Mouse (Mus musculus) mature B cell (primary cell): Measurements from ENCODE around the gene Sos2.

Experiments
- in situ Hi-C: fragments of 300-500 bp; cut with MboI; formaldehyde crosslinking; loops from 2 replicates; pipeline ENCODE4 v1.14.3; 2019

Gene Sos2

GRCm38 (mm10) chr12:69681566-69682061, at the start of gene Sos2:
Sos2 (minus strand) TSS chr12:69681852.
- in situ Hi-C loops: no loop called here

DNA sequence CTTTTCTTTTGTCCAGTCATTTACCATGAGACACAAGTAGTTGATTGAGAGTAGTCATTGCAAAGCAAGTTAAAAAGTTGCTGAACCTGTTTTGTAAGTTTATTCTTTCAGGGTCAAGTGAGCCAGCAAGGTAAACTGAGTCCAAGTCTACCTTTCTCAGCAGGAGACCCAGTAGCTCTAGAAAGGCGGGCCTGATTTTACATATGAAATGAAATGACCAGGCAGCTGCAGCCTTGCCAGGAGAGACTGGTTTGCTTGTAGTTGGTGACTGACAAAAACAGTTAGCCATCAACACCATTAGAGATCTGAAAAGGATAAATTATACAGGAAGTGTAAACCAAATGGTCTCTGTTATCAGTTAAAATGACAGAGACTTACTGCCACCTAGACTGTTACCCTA, 48.7 kb upstream of the Sos2 start:
- in situ Hi-C loops: no loop called here

DNA sequence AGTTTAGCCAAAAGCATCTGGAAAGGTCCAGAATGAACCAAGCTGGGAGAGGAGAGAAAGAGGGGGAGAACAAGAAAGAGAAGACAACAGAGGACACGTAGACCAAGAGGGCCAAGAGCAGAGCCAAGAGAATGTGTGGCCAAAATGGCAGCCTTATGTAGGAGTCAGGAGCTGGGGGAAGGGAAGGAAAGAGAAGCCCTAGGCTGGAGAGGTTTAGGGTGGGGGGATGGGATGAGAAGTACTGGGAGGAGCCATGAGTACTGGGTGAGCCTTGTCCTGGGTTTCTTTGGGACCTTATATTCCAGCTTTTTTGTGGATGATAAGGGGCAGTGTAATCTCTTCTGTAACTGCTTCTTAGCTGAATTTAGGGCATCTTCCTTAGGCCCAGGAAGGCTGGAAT, 47.6 kb upstream of the Sos2 start:
- in situ Hi-C loops: no loop called here

DNA sequence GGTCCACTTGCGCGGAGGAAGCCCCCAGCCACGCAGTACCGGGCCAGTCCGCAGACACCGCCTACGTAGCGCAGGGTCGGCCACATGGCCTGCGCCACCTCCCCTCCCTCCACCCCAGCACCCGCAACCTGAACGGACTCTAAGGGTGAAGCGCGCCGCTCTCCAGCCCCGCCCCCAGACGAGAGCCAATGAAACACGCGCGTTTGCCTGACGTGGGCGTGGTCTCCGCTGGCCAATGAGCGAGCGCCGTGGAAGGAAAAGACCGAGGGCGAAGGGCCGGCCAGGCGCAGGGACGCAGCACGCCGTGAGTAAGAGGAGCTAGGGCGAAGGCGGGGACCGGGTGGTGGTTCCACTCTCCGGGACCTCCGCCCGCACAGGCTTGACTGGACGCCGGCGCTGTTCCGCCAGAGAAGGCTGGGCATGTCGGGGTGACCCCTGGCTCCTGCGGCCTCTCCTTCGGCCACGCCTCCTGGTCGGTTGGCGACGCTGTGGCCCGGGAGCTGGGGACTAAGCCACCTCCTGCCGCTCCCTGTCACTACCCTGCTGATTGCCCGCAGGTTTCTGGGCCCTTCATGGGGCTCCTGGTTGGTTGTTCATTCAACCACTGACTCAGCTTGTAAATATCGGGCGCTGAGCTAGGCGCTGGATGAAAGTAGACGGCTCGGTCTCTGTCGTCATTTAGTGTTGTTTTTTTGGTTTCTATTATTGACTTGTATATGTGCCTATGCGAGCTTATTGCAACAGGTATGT, 43.2 kb upstream of the Sos2 start, which contains the start of the genes L2hgdh and Atp5s:
L2hgdh (minus strand) TSS at position 163 of the 750 bp plus-strand sequence.
Atp5s (plus strand) TSS at position 240 of the 750 bp plus-strand sequence.
- in situ Hi-C loops: no loop called here

GRCm38 (mm10) chr12:69724018-69724710, 42.5 kb upstream of the Sos2 start:
- in situ Hi-C loops: no loop called here

GRCm38 (mm10) chr12:69723376-69723775, 41.7 kb upstream of the Sos2 start:
- in situ Hi-C loops: no loop called here

GRCm38 (mm10) chr12:69722857-69723256, 41.2 kb upstream of the Sos2 start:
- in situ Hi-C loops: no loop called here

GRCm38 (mm10) chr12:69713628-69714027, 32.0 kb upstream of the Sos2 start:
- in situ Hi-C loops: no loop called here

- in situ Hi-C loops: no loop called here
These were observed 23.3 kb upstream of the Sos2 start for GRCm38 (mm10) chr12:69704799-69705458.

DNA sequence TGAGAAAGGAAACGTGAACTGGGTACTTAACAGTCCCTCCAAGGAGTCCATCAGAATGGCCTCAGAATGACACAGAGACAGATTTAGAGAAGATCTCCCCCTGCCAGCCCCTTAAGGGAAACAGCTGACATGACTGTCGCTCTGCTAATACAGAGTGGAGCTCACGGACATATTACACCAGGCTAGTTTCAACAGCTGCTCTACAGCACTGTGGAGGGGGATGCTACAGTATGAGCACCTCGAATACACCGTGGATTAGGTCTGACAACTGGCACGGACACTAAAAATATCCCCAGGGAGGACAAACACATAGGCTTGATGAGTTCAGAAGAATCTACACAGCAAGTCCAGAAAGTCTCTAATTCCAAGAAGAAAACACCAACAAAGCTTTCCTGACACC, 16.7 kb upstream of the Sos2 start:
- in situ Hi-C loops: no loop called here

GRCm38 (mm10) chr12:69696746-69697145, 15.1 kb upstream of the Sos2 start:
- in situ Hi-C loops: no loop called here

DNA sequence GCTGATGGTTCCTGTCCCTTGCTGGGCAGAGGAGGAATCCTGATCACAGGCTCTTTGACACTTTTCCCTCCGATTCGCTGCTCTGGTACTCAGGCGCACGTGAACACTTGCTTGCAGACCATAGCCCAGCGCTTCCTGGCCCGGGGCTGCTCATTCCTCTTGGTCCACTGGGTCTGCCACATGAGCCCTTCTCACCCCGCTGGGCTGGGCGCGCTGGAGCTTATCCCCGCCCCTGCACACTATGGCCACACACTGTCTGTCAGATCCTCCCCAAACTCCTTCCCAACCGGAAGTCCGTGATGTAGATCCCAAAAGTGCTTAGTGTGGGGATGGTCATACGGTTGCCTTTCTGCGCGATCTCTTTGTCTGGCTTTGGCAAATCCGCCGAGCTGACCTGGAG, 11.8 kb upstream of the Sos2 start:
- in situ Hi-C loops: no loop called here

DNA sequence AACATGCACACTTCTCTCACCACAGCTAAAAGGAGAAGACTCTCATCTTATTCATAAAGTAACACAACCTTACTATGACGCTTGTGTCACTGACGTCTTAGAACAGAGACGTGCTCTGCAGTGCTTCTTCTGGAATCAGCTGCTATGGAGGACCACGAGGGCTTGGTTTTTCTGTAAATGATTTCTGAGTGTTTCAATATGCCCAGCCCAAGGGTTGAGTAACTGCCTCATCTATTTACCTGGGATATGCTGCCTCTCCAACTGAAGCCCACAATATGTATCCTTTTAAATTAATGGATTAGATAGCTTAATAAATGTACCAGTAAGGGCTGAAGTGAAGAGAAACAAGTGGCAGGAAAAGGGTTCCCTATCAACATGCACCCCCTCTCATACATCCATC, 9.1 kb upstream of the Sos2 start:
- in situ Hi-C loops: no loop called here

DNA sequence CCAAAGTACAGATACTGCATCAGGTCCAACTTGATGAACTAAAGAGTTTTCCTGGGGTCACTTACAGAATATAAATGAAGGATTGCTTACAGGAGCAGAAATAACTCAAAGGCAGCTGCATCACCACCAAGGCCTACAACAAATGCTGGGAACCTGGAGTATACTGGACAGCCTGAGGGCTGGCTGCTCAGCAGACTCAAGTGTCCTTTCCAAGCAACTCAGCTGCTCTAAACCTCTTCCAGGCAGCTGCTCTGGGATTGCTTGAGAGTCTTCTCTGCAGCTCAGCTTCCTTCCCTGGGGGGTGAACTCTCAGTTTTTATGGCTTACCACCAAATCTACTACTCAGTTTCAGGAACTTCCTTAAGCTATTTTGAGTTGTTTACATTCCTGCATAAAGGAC, 7.4 kb upstream of the Sos2 start:
- in situ Hi-C loops: no loop called here

GRCm38 (mm10) chr12:69688368-69688767, 6.7 kb upstream of the Sos2 start:
- in situ Hi-C loops: no loop called here

DNA sequence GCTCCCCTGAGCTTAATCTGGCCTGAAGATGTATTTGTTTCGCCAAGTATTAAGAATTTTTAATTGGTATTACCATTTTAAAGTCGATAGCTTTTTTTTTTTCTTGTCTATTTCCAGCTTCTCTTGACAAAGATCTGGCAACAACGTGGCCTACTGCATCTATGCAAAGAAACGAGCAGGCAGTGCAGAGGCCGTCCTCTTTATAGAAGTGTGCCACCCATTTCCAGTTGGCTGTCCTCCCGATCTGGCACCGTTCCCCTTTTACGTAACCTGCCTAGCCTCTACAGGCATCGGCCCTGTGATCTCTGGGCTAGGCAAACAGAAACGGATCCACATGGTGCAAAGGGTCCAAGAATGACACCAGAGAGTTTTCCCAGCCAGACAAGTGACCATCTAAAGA, 1.9 kb upstream of the Sos2 start:
- in situ Hi-C loops: no loop called here

GRCm38 (mm10) chr12:69682788-69683419, 1.3 kb upstream of the Sos2 start:
- in situ Hi-C loops: no loop called here

DNA sequence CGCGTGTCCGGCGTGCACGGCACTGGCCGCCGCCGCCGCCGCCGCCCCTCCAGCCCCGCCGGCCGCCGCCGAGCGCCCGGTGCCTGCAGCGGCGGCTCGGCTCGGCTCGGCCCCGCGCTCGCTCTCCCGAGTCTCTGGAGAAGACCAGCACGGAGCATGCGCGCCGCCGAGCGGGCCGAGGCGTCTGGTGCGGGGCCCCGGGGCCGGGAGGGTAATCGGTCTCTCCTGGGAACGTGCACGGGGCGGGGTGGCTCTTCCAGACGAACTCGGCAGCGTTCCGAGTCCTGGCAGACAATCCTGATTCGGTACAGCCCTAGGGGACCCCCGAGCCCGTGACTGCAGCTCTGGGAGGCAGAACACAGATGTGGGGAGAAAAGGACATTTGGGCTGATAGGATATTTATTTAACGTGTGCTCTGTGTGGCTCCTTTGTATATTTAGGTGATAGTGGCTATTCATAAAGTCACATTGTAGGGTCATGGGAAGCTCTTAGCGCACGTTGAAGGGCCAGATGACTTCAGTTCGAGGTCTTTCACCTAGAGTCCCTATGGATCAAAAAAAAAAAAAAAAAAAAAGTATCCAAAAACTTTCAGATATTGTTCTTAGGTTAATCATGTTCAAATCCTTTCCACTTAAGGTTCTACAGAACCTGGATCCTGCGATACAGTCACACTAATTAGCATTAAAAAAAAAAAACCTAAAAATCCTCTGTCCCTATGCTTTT, 574 bp upstream of the Sos2 start:
- in situ Hi-C loops: no loop called here

- in situ Hi-C loops: no loop called here
These were observed 752 bp downstream of the Sos2 start for GRCm38 (mm10) chr12:69680635-69681565.

- in situ Hi-C loops: no loop called here
These were observed 5.5 kb downstream of the Sos2 start for GRCm38 (mm10) chr12:69676157-69676556.
